Mouse (Mus musculus) midbrain, embryonic 16.5 days (tissue): ENCODE data around the gene Cyp4x1. TPM values are rescaled to one million over a fixed set of nuclear protein-coding genes. Genes with fewer than 3 reads are reported as not detected.

Experiments
- ATAC-seq: fragments of 200-750 bp; cut with Nextera tagmentation; 2 replicates; pipeline ENCODE4 v1.8.0; 2017; ENCODE audit warnings: moderate TSS enrichment
- H3K27ac ChIP-seq: fragments of 300-500 bp; sonication (generic); 2 replicates; pipeline ENCODE4 v1.5.1; 2014; ENCODE audit warnings: mild to moderate bottlenecking, low read length, mixed read lengths
- H3K27me3 ChIP-seq: fragments of 300-500 bp; sonication (generic); 2 replicates; pipeline ENCODE4 v1.6.1; 2014; ENCODE audit warnings: low read depth, low read length, mixed read lengths; ENCODE audit not compliant: control insufficient read depth, insufficient read depth
- H3K36me3 ChIP-seq: fragments of 300-500 bp; sonication (generic); 2 replicates; pipeline ENCODE4 v1.6.1; 2014; ENCODE audit warnings: mild to moderate bottlenecking, low read length, moderate library complexity, mixed read lengths; ENCODE audit not compliant: control insufficient read depth, insufficient read depth
- H3K4me1 ChIP-seq: fragments of 300-500 bp; sonication (generic); 2 replicates; pipeline ENCODE4 v1.6.1; 2014; ENCODE audit warnings: mild to moderate bottlenecking, low read length, mixed read lengths; ENCODE audit not compliant: control insufficient read depth, insufficient read depth
- H3K4me2 ChIP-seq: fragments of 300-500 bp; sonication (generic); 2 replicates; pipeline ENCODE4 v1.6.1; 2014; ENCODE audit warnings: mild to moderate bottlenecking, low read length, mixed read lengths
- H3K4me3 ChIP-seq: fragments of 300-500 bp; sonication (generic); 2 replicates; pipeline ENCODE4 v1.5.1; 2014; ENCODE audit warnings: low read depth, mild to moderate bottlenecking, low read length, moderate library complexity, mixed read lengths
- H3K9ac ChIP-seq: fragments of 300-500 bp; sonication (generic); 2 replicates; pipeline ENCODE4 v1.6.1; 2014; ENCODE audit warnings: low read depth, low read length, mixed read lengths
- H3K9me3 ChIP-seq: fragments of 300-500 bp; sonication (generic); replicated peaks from 2 replicates; pipeline ENCODE4 v1.6.1; 2014; ENCODE audit warnings: mild to moderate bottlenecking, low read length, mixed read lengths; ENCODE audit not compliant: control insufficient read depth, poor library complexity, severe bottlenecking
- WGBS: fragments of 180-500 bp; shearing (Covaris S2); extraction: QIAGEN DNeasy Blood & Tissue Kit; methylation state at CpG from one replicate; pipeline ENCODE4 v1.1.7; 2014; 5-methylcytosine and 5-hydroxymethylcytosine counted together
- polyA plus RNA-seq: library from polyadenylated mRNA; unstranded; fragments of >200 nt; fragmentation: Nextera tagmentation; extraction: Ambion mirVana; gene quantifications from 2 replicates; pipeline ENCODE4 v1.2.1, GENCODE M21; 2015

Gene Cyp4x1
- polyA plus RNA-seq, 1 experiment from 2014 or later: 15.4 TPM

DNA sequence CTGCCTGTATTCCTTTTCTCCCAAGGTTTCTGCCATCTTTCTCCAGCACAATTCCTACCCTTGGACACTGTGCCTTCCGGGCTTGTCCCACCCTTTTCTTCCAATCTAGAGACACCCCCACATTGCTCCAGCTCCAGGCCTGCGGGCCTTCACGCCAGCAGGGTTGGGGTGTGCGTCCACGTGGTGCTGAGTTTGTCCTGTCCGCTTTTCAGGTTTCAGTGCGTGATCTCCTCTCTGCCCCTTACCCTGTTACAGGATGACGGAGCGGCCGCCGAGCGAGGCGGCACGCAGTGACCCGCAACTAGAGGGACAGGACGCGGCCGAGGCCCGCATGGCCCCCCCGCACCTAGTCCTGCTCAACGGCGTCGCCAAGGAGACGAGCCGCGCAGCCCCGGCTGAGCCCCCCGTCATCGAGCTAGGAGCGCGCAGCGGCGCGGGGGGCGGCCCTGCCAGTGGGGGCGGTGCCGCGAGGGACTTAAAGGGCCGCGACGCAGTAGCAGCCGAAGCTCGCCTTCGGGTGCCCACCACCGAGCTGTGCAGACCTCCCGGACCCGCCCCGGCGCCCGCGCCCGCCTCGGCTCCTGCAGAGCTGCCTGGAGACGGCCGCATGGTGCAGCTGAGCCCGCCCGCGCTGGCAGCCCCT is 71.1 kb downstream of the Cyp4x1 start:
- no peaks in the 10 kb centered on the region for H3K36me3 ChIP-seq
- peaks cover 55% of the 10 kb centered on the region for H3K27me3 ChIP-seq
- WGBS: under 1% methylated on average over 57 of the region's 58 CpGs
- peak; percentile 90 for ATAC-seq
- H3K9me3 ChIP-seq: no peaks in the 10 kb centered on the region
- peak overlapping the region; percentile 99 for H3K4me2 ChIP-seq
- H3K4me3 ChIP-seq: peak overlapping the region; percentile 54
- peak overlapping the region; percentile 68 for H3K27ac ChIP-seq
- peak overlapping the region; percentile 74 for H3K9ac ChIP-seq
- peaks cover 11% of the 10 kb centered on the region for H3K4me1 ChIP-seq

DNA sequence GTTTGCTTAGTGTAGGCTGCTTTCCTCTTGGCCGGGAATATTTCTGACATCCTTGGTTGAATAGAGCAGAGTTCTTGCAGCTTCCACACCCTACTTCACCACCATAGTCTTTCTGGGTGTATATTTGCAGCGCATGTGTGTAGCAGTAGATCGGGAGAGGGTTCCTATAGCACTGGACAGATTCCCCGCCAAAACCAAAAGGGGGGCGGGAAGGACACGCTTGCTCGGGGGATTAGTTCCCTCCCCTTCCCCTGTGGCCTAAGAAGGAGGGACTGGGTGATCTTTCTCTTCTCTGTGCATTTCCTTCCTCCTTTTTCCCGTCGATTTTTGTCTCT is 71.6 kb downstream of the Cyp4x1 start:
- Histone ChIP-seq H3K4me1 (peaks cover 11% of the 10 kb centered on the region), H3K27ac (peak overlapping the region; percentile 68), H3K9me3 (no peaks in the 10 kb centered on the region), H3K27me3 (peaks cover 55% of the 10 kb centered on the region), H3K36me3 (no peaks in the 10 kb centered on the region), H3K9ac (peak overlapping the region; percentile 74), H3K4me3 (peak overlapping the region; percentile 54), H3K4me2 (peak overlapping the region; percentile 99)
- ATAC-seq: 0 out of 2 replicates have a peak, but pooled peaks have one; percentile 2
- WGBS: 2% methylated on average over 9 of the region's 9 CpGs

DNA sequence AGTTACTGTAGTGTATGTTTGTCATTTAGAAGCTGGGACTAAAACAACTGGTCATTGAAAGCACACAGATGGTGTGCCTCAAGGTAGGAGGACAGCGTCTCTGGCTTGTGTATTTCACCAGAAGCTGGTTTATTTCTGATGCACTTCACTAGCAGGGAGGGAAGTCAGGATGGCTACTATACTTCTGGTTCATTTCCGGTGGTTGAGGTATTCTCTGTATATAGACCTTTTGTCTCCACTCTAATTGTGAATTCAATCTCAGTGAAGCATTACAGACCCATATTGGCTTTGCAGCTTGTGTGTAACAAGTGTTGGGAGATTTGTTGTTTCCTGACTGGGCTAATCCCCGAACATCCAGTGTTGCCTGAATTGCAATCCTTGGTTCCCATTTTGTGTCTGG is 73.3 kb downstream of the Cyp4x1 start:
- peak overlapping the region; percentile 88 for H3K27ac ChIP-seq
- peaks cover 50% of the 10 kb centered on the region for H3K27me3 ChIP-seq
- 12% methylated on average over 3 of the region's 3 CpGs for WGBS
- H3K4me3 ChIP-seq: peak overlapping the region; percentile 40
- H3K9ac ChIP-seq: no peak overlapping the region
- no peaks in the 10 kb centered on the region for H3K36me3 ChIP-seq
- peaks cover 11% of the 10 kb centered on the region for H3K4me1 ChIP-seq
- no peak for ATAC-seq
- H3K4me2 ChIP-seq: peak overlapping the region; percentile 50
- H3K9me3 ChIP-seq: no peaks in the 10 kb centered on the region

DNA sequence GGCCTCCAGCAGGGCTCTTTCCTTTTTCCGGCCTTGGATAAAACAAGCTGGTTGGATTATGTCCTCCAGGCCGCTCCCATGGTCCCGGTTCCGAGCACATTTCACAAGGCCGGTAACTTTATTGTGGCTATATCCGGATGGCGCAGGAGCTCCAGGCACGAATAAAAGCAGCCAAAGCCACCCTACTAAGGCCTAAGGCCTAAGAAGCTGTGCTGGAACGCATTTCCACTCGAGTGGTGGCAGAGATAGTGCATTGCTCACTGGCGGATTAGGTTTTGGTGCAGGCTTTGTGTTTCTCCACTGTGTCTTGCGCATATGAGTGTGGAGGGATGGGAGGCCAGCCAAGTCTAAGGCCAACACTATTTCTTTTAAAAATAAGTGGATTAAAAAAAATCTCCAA is 74.2 kb downstream of the Cyp4x1 start:
- Histone ChIP-seq H3K9ac (peak overlapping the region; percentile 30), H3K9me3 (no peaks in the 10 kb centered on the region), H3K27ac (peak overlapping the region; percentile 88), H3K27me3 (peaks cover 50% of the 10 kb centered on the region), H3K4me2 (peak overlapping the region; percentile 50), H3K36me3 (no peaks in the 10 kb centered on the region), H3K4me3 (peak overlapping the region; percentile 40), H3K4me1 (peaks cover 11% of the 10 kb centered on the region)
- WGBS: 6% methylated on average over 12 of the region's 12 CpGs
- ATAC-seq: no peak

DNA sequence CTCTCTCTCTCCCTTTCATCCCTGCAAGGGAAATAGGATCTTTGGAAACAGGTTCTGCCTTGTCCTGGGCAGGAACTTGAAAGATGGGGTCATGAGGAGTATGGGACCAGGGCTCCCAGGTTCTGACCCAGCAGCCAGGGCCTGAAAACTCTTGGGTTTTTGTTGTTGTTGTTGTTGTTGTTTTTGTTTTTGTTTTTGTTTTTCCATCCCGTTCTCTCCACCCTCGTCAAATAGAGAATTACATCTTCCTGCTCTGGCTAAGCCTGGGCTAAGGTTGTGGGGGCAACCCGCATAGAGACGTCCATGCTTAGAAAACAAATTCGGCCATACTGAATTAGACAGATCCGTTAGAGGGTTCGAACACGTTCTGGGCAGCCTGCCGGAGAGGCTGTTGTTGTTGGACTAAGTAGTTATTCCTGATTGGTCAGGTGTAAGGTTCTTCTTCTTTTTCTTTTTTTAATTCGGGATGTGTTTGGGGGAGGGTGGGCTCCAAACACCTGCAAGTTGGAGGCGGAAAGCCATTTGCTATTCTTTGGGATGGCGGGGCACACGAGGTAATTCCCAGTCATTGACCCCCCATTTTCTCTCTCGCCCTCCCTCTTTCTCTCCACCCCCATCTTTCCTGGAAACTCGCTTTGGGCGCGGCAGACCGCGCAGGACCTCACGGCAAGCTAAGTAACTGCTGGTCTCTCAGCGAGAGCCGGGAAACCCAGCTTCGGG is 75.0 kb downstream of the Cyp4x1 start:
- ATAC-seq: no peak
- peak overlapping the region; percentile 50 for H3K4me2 ChIP-seq

DNA sequence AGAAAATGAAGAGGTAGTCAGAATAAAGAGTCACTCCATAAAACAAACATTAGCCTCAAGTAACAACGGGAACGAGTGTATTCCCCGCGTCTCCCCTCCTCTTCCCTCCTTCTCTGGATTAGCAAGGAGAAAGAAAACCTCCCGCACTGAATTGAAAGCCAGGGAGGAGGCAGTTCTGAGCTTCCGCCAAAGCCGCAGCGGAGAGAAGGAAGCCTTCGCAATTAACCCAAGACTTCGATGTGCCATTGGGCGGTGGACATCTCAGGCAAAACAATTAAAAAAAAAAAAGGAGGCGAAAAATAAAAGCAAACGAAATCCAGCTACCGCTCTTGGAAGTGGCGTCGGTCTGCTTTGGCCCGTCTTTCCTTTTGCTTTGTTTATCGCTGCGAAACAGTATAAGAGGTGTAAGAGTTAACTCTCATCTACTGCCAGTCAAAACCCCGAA is 75.7 kb downstream of the Cyp4x1 start:
- ATAC-seq: no peak
- Histone ChIP-seq H3K27ac (peak overlapping the region; percentile 88), H3K4me2 (peak overlapping the region; percentile 50), H3K36me3 (no peaks in the 10 kb centered on the region), H3K27me3 (peaks cover 49% of the 10 kb centered on the region), H3K9me3 (no peaks in the 10 kb centered on the region), H3K9ac (peak overlapping the region; percentile 63), H3K4me1 (peaks cover 7% of the 10 kb centered on the region), H3K4me3 (peak overlapping the region; percentile 40)
- WGBS: under 1% methylated on average over 20 of the region's 20 CpGs

More for the DNA sequence above, 75.0 kb downstream of the Cyp4x1 start:
- peak overlapping the region; percentile 40 for H3K4me3 ChIP-seq
- WGBS: under 1% methylated on average over 23 of the region's 23 CpGs
- H3K27me3 ChIP-seq: peaks cover 48% of the 10 kb centered on the region
- no peaks in the 10 kb centered on the region for H3K36me3 ChIP-seq
- H3K9ac ChIP-seq: peak overlapping the region; percentile 63
- H3K4me1 ChIP-seq: peaks cover 11% of the 10 kb centered on the region
- H3K9me3 ChIP-seq: no peaks in the 10 kb centered on the region
- H3K27ac ChIP-seq: peak overlapping the region; percentile 88

DNA sequence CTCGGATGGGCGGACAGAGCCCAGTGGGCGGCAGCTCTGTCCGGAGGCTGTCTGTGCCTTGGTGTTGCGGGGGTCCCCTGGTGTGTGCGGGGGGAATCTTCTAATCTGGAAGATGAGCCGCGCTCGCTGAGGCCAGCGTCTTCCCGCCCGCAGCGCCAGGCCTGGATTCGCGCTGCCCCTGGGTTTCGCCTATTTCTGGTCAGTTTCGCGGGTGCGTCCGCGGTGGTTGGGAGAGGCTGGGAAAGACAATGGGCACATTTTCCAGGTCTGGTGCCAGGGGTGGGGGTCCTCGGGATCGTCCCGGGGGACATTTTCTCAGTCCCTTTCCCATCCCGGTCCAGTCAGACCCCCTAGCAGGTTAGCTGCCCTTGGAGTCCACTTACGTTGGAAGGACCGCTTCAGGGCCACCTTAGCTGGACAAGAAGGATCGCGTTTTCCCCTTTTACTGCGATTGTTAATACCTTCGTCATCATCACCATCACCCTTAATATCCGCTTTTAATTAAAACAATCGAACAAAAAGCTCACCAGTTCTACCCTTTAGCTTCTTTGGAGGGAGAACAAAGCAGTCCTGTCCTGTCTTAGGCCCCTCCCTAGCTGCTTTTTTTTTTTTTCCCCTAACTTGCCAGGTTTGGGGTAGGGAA is 76.3 kb downstream of the Cyp4x1 start:
- Histone ChIP-seq H3K4me1 (peaks cover 5% of the 10 kb centered on the region), H3K27ac (peak overlapping the region; percentile 88), H3K36me3 (no peaks in the 10 kb centered on the region), H3K9me3 (no peaks in the 10 kb centered on the region), H3K4me2 (peak overlapping the region; percentile 50), H3K9ac (peak overlapping the region; percentile 63), H3K4me3 (peak overlapping the region; percentile 40), H3K27me3 (peaks cover 46% of the 10 kb centered on the region)
- whole genome bisulfite sequencing: under 1% methylated on average over 33 of the region's 33 CpGs
- ATAC-seq: peak; percentile 21

DNA sequence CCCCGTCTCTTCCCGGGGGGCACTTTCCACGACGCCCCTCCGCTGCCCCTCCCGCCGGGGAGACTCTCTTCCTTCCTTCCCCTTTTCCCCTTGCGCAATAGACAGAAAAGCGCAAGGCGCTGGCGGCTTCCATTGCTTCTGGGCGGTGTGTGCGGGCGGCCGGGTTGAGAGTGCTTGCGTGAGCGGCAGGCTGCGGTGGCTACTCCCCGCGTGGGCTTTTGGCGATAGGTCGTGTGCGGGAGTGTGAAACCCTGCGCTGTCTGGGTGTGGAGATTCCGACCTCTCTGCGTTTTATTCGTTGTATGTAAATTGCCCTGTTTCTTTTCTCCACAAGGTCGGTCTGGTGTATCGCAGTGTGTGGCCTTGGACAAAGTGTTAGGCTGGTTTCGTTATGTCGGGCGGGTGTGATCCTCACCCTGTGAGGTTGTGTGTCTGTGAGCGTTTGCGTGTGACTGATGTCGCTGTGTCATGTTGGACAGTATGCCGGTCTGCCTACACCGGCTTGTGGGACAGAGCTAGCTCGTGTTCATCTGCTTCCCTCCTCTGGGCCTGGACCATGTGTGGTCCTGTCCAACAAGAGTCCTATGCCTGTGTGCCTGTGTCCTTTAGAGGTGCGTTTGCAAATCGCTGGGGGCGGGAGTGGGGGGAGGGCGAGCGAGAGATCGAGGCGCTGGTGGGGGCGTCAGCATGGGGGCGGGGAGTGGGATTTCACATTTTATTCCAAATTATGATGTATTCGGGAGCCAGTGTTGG is 77.0 kb downstream of the Cyp4x1 start:
- Histone ChIP-seq H3K4me1 (peaks cover 6% of the 10 kb centered on the region), H3K27me3 (peaks cover 42% of the 10 kb centered on the region), H3K4me2 (peak overlapping the region; percentile 50), H3K9me3 (no peaks in the 10 kb centered on the region), H3K9ac (peak overlapping the region; percentile 63), H3K36me3 (no peaks in the 10 kb centered on the region), H3K4me3 (peak overlapping the region; percentile 40), H3K27ac (peak overlapping the region; percentile 88)
- peak; percentile 82 for ATAC-seq
- under 1% methylated on average over 48 of the region's 48 CpGs for WGBS
